Mouse (Mus musculus) induced T-regulatory cell, adult 2 months (primary cell): ENCODE measurements at regions not wholly inside any gene's neighbourhood (a gene's known extent, or its start where the extent isn't known, plus 50 kb on each side); places are given as distances from the start of the nearest gene placed in this dataset.

Experiments
- DNase-seq: peaks from one replicate; pipeline ENCODE4 v3.0.0-alpha.2; 2012; ENCODE audit warnings: low read depth

DNA sequence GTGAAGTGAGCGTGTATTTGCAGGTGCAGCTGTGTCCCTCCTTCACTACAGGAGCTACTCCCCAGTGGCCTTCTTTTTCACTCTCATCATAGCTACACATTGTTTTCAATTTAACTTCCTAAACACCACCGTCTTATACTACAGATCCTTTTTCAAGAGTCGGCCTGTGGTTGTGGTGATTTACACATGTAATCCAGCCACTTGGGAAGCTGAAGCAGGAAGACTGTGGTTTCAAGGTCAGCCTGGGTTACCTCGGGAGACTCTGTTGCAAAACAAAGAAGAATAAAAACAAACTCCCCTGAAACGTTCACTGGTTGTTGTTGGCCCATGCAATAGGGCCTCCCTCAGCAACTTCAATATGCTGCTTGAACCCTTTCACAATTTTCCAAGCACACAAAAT lies 153.8 kb upstream of the Kcnh8 start:
- DNase-seq: no peak

DNA sequence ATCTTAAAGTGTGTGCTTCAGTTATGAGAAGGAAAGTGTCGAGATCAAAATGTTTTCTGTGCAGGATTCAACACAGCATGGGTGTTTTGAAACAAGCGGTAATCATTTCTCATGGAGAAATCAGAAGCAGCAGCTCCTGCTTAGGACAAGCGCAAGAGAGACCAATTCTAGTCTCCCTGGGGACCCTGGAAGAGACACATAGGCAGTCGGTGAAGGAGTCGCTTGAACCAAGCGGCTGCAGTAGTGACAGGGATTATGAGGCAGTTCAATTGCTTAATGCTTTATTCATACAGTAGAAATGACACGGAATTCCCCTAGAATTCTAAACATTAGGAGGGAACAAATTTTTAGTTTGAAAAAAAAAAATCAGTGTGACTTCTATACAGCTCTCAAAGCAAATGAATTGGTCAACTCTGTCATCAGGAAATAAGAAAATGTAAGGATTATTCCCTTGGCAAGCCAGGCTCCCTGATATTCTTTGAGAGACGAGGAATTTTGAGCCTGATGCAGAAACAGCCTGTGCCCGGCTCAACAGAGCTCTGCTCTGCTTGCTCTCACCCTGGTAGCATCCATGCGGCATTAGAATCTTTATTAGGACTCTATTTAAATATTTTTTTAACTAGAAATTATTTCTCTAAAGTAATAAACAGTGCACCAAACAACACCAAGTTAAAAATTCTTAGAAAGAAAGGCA lies 143.1 kb upstream of the Kcnh8 start:
- DNase-seq: no peak

DNA sequence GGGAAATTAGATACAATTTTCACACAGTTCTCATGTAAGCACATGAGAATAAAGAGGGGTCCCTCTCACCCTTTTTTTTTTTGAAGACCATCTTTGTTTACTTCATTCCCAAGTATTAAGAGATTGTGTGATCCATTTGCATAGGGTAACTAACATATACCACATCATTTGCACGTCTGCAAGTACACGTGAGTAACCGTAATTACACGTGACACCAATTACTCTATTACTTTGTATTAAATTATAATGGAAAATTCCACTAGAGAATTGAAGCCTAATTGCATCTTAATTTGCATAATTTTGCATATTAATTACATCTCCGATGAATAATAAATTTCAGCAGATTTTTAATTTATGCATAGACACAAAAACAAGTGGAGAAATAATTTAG lies 142.5 kb upstream of the Kcnh8 start:
- DNase-seq: no peak

DNA sequence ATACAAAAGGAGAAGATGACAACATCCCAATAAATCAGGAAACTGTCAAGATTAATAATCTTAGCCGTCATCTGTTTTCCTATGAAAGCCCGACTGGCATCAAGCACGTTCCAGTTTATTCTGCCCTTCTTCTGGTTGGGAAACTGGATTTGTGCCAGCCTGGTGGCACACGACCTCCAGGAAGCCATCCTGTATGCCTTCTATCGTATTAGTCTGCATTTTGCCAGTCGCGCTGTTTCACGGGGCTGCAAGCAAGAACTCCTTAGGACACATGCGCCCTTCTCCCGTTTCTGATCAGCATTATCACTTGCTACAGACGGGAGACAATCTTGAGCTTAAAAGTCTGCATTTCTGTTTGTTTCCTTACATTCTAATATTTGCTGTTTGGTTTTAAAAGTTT lies 141.2 kb upstream of the Kcnh8 start:
- DNase-seq: no peak

DNA sequence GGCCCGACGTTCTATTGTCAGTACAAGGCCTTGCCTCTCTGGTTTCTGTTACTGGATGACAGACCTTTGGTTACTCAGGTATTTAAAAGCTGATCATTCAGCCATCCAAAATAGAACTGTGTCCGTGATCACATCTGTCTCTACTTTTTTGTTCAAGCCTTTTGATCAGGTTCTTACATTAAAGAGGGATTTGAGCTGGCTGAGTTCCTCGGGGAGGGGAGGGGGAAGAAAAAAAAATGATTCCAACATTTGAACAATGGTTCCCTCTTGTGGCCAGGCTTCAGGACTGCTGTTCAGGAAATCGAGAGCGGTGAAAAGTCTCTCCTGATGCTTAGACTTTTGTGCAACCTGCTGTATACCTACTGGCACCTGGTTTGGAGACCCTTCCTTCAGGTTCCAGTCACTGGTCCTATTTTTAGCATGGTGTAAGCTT lies 140.8 kb upstream of the Kcnh8 start:
- peak; percentile 74 for DNase-seq

DNA sequence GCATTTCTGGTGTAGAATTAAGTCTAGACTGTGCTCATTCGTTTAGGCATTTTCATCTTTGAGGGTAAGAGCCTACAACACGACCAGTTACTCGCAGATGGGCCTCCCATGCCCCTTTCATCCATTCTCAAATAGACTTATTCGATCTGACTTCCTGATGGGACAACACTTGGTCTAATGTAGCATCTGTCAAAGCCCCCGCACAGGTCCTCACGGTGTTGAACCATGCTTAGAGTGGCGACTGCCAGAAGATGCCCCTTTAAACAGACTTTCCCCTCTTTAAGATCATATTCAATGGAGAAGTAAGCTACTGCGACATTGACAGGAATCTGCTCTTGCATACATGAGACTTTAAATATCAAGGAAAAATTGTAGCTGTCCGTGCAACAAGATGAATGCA lies 140.1 kb upstream of the Kcnh8 start:
- no peak for DNase-seq

DNA sequence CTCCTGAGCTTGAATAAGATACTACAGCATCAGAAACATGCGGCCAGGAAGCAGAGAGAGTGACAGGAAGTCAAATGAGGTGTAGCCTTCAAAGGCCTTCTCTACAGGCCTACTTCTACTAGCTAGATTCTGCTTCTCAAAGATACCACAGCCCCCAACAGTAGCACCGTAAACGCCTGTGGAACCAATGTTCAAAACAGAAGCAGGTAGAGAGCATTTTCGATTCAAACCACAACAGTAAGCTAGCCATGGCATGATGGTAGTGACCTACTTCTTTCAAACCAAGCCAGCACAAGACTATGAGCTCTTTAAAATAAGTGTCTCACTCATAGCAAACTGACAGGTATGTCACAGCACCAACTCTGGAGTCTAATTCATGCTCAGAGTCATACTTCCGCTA lies 134.0 kb upstream of the Kcnh8 start:
- peak; percentile 45 for DNase-seq

DNA sequence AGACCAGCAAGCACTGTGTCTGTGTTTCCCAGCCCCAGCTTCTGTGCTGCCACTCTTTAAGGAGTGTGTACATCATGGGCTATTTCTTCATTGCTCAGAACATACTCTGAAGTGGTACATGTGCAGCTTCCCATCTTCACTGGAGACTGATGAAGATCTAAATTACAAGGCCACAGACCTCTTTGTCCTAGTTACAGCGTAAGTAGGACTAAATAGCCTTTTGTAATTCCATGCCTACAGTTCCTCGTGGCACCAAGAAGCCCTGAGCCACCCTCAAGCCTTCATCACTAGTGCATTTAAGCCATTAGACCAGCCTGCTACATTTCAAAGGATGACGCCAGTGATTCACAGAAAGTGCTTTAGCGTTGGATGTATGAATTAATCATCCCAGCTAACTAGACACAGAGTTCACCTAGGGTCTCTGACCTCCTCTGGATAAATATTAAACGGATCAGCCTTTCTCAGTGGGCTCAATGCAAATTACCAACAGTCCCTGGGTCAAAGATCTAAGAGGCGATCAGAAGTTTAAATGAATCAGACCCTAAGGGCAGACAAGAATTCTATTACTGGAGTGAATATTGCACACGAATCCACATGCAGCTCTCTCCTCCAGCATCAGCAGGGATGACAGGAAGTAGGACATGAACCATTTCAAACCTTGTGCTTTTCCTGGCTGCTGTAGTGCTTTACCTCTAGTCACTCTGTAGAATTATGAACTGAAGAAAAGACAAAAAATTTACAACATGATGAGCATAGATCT lies 123.0 kb upstream of the Kcnh8 start:
- no peak for DNase-seq

DNA sequence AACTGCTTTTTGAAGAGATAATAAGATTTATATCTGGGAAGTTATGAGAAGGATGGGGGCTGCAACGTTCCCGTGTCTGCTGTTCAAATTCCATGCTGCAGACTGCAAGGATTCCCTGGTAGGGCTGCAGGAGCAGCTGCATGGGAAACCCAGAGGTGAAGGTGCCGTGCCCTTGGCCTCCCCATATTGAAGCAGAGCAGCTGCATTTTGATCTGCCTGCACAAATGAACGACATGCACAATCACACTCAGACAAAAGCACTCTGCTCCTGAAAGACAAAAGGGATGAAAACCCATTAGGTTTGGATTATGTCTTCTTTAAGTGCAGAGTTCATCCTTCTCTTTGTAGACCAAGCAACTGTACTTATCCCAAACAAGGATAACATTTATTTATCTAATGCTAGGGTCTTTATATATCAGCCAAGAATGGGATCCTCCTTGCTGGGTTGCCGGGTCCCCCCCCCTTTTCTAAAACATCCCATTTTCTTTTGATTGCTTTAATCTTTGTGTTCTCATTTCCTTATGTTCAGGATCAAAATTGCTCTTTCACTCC lies 122.3 kb upstream of the Kcnh8 start:
- DNase-seq: no peak

DNA sequence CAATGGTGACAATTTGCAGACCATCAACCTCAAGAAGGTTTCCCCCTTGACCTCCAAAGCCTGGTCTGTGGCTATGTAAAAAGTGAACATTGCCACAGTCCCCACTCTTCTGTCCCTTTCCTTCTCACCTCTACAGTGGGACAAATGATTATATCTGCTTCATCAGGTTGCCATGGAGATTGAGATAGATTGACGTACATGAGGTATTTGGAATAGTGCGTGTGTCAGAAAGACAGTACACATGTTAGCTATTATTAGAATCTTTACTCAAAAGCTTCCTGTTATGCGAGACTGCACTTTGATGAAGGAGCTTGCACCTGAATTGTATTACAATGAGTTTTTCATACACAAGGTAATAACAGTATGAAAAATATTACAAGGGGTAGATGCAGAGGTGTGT lies 95.7 kb upstream of the Kcnh8 start:
- DNase-seq: peak; percentile 7

DNA sequence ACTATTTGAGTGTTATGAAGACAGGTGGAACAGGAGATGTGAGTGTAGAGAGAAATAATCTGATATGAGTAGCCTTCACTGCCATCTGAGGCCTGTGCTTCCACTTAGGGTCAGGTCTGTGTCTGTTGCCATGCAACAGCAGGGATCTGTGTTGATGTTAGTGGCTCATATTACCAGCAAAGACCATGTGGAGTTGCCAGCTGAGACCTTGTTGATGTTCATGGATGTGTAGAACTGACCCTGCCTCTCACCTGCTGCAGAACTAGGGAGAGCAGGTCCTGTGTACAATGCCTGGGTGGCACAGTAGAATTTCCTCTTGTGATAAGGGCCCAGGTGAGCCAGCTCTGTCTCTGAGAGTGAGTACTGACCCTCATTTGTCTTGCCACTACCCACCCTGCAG lies 72.2 kb upstream of the Kcnh8 start:
- DNase-seq: no peak
